Mouse (Mus musculus) CD4-positive, CD25-positive, alpha-beta regulatory T cell, adult 9 weeks (primary cell): ENCODE data around the gene Olfr1061. TPM values are rescaled to one million over a fixed set of nuclear protein-coding genes. Genes with fewer than 3 reads are reported as not detected.

Experiments used
- polyA plus RNA-seq: library from polyadenylated mRNA; unstranded; fragments of 100-300 nt; shearing (Covaris generic); gene quantifications from one replicate; pipeline ENCODE4 v1.2.1, GENCODE M21; 2017

Gene Olfr1061
- not detected for polyA plus RNA-seq

DNA sequence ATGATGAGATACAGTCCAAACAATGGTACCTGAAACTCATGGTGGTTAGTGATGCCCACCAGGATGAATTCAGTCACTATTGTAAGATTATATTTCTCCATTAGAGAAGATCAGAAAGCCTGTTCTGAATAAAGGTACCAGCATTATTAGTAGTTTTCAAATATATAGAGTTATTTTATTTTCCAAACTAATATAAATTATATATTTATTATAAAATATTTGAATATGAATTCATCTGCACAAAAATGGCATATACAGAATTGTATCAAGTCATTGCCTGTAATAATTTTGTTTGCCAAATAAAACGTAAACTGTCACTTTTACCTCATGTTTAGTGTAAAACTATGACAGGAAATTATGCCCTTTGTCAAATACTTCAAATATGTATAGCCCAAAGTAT lies at the start of gene Olfr1061:
TSS of gene Olfr1061 (minus strand) at position 101 of the 400 bp plus-strand sequence.

DNA sequence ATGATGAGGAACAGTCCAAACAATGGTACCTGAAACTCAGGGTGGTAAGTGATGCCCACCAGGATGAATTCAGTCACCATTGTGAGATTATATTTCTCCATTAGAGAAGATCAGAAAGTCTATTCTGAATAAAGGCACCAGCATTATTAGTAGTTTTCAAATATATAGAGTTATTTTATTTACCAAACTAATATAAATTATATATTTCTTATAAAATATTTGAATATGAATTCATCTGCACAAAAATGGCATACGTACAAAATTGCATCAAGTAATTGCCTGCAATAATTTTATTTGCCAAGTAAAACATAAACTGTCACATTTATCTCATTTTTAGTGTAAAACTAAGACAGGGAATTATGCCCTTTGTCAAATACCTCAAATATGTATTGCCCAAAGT lies 42.3 kb upstream of the Olfr1061 start, which contains the start of gene Olfr1066:
TSS of gene Olfr1066 (minus strand) at position 101 of the 400 bp plus-strand sequence.

DNA sequence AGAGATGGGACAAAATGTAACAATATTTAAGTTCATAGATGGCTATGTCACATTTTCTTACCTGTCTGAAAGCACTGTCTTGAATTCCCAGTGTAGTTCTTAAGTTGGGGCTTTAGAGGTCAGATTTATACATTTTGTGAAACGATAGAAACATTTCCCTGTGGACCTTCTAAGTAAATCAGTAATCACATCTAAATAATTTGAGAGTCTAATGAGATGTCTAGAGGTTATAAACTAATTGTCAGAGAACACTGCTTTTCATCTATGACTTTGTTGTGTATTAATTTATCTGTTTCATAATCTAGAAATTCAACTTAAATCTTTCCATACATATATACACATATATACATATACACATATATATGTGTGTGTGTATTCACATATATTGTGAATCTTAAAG lies 36.6 kb upstream of the Olfr1061 start, which contains the start of gene Olfr1065:
TSS of gene Olfr1065 (minus strand) at position 101 of the 400 bp plus-strand sequence.

DNA sequence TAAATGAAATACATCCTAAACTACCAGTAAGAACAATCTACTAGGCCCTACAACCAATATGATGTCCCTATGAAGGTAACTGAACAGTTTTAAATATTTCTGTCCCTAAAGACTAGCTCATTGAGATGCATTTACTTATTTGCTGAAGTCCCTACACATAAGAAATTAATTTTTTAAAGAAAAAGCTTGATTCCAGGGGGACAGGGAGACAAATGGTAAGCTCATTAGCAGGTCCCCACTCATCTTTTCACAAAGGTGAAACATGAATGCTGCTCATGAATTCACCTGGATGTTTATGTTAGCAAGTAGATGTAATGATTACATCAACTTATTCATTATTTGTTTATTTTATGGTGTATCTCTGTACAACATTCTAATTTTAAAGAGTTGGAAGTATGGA lies 12.8 kb upstream of the Olfr1061 start, which contains the start of gene Olfr1062:
TSS of gene Olfr1062 (minus strand) at position 101 of the 400 bp plus-strand sequence.

DNA sequence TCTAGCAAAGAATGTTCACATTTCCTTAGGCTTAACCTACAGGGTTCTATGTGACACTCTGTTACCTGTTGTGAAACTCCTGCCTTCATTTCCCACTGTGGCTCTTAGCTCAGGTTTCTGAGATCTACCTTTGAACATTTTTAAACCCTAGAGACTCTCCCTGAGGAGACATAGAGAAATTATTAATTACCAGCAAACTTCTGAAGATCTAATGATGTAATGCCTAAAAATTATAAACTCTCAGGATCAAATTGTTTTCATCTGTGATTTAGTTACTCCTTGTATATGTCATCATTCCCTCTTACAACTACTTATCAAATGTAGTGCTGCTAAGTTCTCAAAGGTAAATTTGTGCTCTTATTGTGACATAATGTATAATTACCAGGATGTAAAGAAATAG lies 25.4 kb downstream of the Olfr1061 start, which contains the start of gene Olfr1058:
TSS of gene Olfr1058 (minus strand) at position 101 of the 400 bp plus-strand sequence.

DNA sequence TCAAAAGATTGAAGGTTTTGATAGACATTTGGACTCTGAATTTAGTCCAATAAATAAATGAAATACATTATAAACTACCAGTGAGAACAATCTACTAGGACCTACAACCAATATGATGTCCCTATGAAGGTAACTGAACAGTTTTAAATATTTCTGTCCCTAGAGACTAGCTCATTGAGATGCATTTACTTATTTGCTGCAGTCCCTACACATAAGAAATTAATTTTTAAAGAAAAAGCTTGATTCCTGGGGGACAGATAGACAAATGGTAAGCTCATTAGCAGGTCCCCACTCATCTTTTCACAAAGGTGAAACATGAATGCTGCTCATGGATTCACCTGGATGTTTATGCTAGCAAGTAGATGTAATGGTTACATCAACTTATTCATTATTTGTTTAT lies 35.6 kb downstream of the Olfr1061 start, which contains the start of gene Olfr1057:
TSS of gene Olfr1057 (minus strand) at position 101 of the 400 bp plus-strand sequence.

Other genes with a start within 250 kb of the Olfr1061 start
- not detected for gene Olfr1043, start 246.5 kb downstream of the Olfr1061 start, polyA plus RNA-seq
- not detected for gene Olfr1044, start 236.2 kb downstream of the Olfr1061 start, polyA plus RNA-seq
- not detected for gene Olfr52, start 228.4 kb downstream of the Olfr1061 start, polyA plus RNA-seq
- gene Olfr1045, start 211.0 kb downstream of the Olfr1061 start, polyA plus RNA-seq = not detected
- gene Olfr1046, start 194.7 kb downstream of the Olfr1061 start, polyA plus RNA-seq = not detected
- not detected for gene Olfr1047, start 182.6 kb downstream of the Olfr1061 start, polyA plus RNA-seq
- not detected for gene Olfr1048, start 173.8 kb downstream of the Olfr1061 start, polyA plus RNA-seq
- gene Olfr1049, start 155.7 kb downstream of the Olfr1061 start, polyA plus RNA-seq = not detected
- not detected for gene Olfr1051, start 135.0 kb downstream of the Olfr1061 start, polyA plus RNA-seq
- gene Olfr1052, start 121.6 kb downstream of the Olfr1061 start, polyA plus RNA-seq = not detected
- gene Olfr1053, start 98.8 kb downstream of the Olfr1061 start, polyA plus RNA-seq = not detected
- gene Olfr1054, start 78.6 kb downstream of the Olfr1061 start, polyA plus RNA-seq = not detected
- not detected for gene Olfr1055, start 63.8 kb downstream of the Olfr1061 start, polyA plus RNA-seq
- gene Olfr1056, start 51.6 kb downstream of the Olfr1061 start, polyA plus RNA-seq = not detected
- gene Olfr1057, start 35.7 kb downstream of the Olfr1061 start, polyA plus RNA-seq = not detected
- gene Olfr1058, start 25.5 kb downstream of the Olfr1061 start, polyA plus RNA-seq = not detected
- not detected for gene Olfr1062, start 12.7 kb upstream of the Olfr1061 start, polyA plus RNA-seq
- not detected for gene Olfr1065, start 36.5 kb upstream of the Olfr1061 start, polyA plus RNA-seq
- gene Olfr1066, start 42.2 kb upstream of the Olfr1061 start, polyA plus RNA-seq = not detected
- not detected for gene Olfr228, start 73.3 kb upstream of the Olfr1061 start, polyA plus RNA-seq
- gene Olfr1076, start 94.4 kb upstream of the Olfr1061 start, polyA plus RNA-seq = not detected
- gene Olfr1079, start 128.4 kb upstream of the Olfr1061 start, polyA plus RNA-seq = not detected
- gene Olfr1080, start 144.2 kb upstream of the Olfr1061 start, polyA plus RNA-seq = not detected
- not detected for gene Olfr1082, start 184.9 kb upstream of the Olfr1061 start, polyA plus RNA-seq
- not detected for gene Olfr1084, start 225.7 kb upstream of the Olfr1061 start, polyA plus RNA-seq
- gene Olfr1085, start 248.0 kb upstream of the Olfr1061 start, polyA plus RNA-seq = not detected